In the genomic region with DNA sequence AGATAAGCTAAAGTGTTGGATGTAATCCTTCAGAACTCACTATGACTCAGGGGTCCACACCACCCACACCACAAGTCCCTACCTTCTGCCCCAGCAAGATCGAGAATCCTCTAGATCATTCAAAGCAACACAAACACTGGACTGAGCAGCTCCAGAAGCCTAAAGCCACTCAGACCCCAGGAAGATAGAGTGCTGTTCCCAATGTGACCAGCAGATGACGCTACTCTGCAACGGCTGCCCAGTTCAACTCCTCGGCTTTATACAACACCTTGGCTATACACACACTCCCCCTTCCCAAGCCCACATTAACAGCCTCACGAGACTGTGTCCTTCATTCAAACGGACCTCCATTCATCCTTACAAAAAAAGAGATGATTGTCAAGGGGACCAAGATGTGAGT, we compare ENCODE assay signal across 10 mouse cellular contexts. TPM values are rescaled to one million over a fixed set of nuclear protein-coding genes. Genes with fewer than 3 reads are reported as not detected.
DNase-seq lines count a peak whose midpoint lies in the region; ATAC-seq and TF ChIP-seq lines count a peak whose summit lies in the region.
"Had no signal": no experiment of that assay in that cellular context is flagged by ENCODE, and none has a peak within 500 bp of the region (broad histone marks: within the 10 kb centered on the region; RNA-seq: fewer than 3 reads in every experiment).

No protein-coding gene starts in this region.

- WGBS in thymus, adult 2 months = 40% methylated on average over 6 of the region's 6 CpGs
- 22% methylated on average over 6 of the region's 6 CpGs for WGBS in liver, embryonic 14.5 days (ENCODE audit: insufficient replicate concordance)
- 37% methylated on average over 6 of the region's 6 CpGs for WGBS in midbrain, embryonic 10.5 days

- ATAC-seq in liver, embryonic 14.5 days (ENCODE audit: insufficient read depth) = peak; percentile 32; the same call in 1 of the 2 replicates

- no peak for TF ChIP-seq POLR2A in thymus, adult 2 months (IDR thresholded peaks at IDR 0.05; ENCODE audit: control insufficient read depth, extremely low read depth, insufficient read depth, low read length, poor library complexity)
- no peak for TF ChIP-seq POLR2A in testis, adult 2 months (IDR thresholded peaks at IDR 0.05; ENCODE audit: control insufficient read depth, low read depth, low read length)

- H3K4me3 ChIP-seq in thymus, adult 2 months (ENCODE audit: control insufficient read depth, insufficient read depth, low read length) = no peak overlapping the region
- H3K4me3 ChIP-seq in liver, embryonic 14.5 days (ENCODE audit: insufficient read depth in 1 of 2, low read depth in 2 of 2, low read length in 2 of 2) = peak overlapping the region in 1 of 2 experiments; percentile 23; a peak in 1 of 4 replicates
- H3K4me3 ChIP-seq in testis, adult 2 months (ENCODE audit: control insufficient read depth, low read depth, low read length) = no peak overlapping the region
- H3K4me3 ChIP-seq in midbrain, embryonic 10.5 days = no peak overlapping the region
- H3K4me3 ChIP-seq: embryonic facial prominence, embryonic 13.5 days; limb, embryonic 13.5 days had no signal

- peak overlapping the region; percentile 59 for H3K4me2 ChIP-seq in liver, embryonic 14.5 days (ENCODE audit: low read depth)
- H3K4me2 ChIP-seq: embryonic facial prominence, embryonic 13.5 days; limb, embryonic 13.5 days had no signal

- no peak overlapping the region for H3K27ac ChIP-seq in thymus, adult 2 months (ENCODE audit: control insufficient read depth, insufficient read depth, low read length)
- peak overlapping the region; percentile 71; the same call in 1 of the 2 replicates for H3K27ac ChIP-seq in liver, embryonic 14.5 days
- H3K27ac ChIP-seq in testis, adult 2 months (ENCODE audit: control insufficient read depth, insufficient read depth, low read depth, low read length) = no peak overlapping the region
- H3K27ac ChIP-seq in midbrain, embryonic 10.5 days (replicated peaks) = no peak overlapping the region
- H3K27ac ChIP-seq: embryonic facial prominence, embryonic 13.5 days; limb, embryonic 13.5 days had no signal

- no peaks in the 10 kb centered on the region for H3K4me1 ChIP-seq in thymus, adult 2 months (replicated peaks; ENCODE audit: control insufficient read depth, insufficient read depth, low read length)
- H3K4me1 ChIP-seq in liver, embryonic 14.5 days (replicated peaks; ENCODE audit: control insufficient read depth in 2 of 2, insufficient read depth in 2 of 2, low read length in 1 of 2) = peaks cover 16 to 33% of the 10 kb centered on the region in 2 experiments
- H3K4me1 ChIP-seq in testis, adult 2 months (ENCODE audit: control insufficient read depth, insufficient read depth, low read length) = 0 out of 2 replicates have a peak, but pooled peaks cover under 1% of the 10 kb centered on the region
- no peaks in the 10 kb centered on the region for H3K4me1 ChIP-seq in midbrain, embryonic 10.5 days
- H3K4me1 ChIP-seq: embryonic facial prominence, embryonic 13.5 days; limb, embryonic 13.5 days had no signal

- peak overlapping the region; percentile 13 for H3K9ac ChIP-seq in liver, embryonic 14.5 days (replicated peaks)
- H3K9ac ChIP-seq: embryonic facial prominence, embryonic 13.5 days; limb, embryonic 13.5 days had no signal

- H3K36me3 ChIP-seq in thymus, adult 2 months (ENCODE audit: control insufficient read depth, insufficient read depth, low read length) = no peaks in the 10 kb centered on the region
- no peaks in the 10 kb centered on the region for H3K36me3 ChIP-seq in liver, embryonic 14.5 days (replicated peaks; ENCODE audit: control insufficient read depth, insufficient read depth, low read depth)
- H3K36me3 ChIP-seq in testis, adult 2 months (ENCODE audit: control insufficient read depth, insufficient read depth, low read length) = no peaks in the 10 kb centered on the region
- no peaks in the 10 kb centered on the region for H3K36me3 ChIP-seq in midbrain, embryonic 10.5 days
- H3K36me3 ChIP-seq: embryonic facial prominence, embryonic 13.5 days; limb, embryonic 13.5 days had no signal

- no peaks in the 10 kb centered on the region for H3K27me3 ChIP-seq in thymus, adult 2 months (ENCODE audit: control insufficient read depth, insufficient read depth, low read length)
- no peaks in the 10 kb centered on the region for H3K27me3 ChIP-seq in liver, embryonic 14.5 days (ENCODE audit: control insufficient read depth, insufficient read depth, low read length)
- no peaks in the 10 kb centered on the region for H3K27me3 ChIP-seq in testis, adult 2 months (ENCODE audit: control insufficient read depth, insufficient read depth, low read length)
- H3K27me3 ChIP-seq in midbrain, embryonic 10.5 days (ENCODE audit: low read depth, poor library complexity, severe bottlenecking) = no peaks in the 10 kb centered on the region
- H3K27me3 ChIP-seq: embryonic facial prominence, embryonic 13.5 days; limb, embryonic 13.5 days had no signal

- H3K9me3 ChIP-seq in liver, embryonic 14.5 days (ENCODE audit: control insufficient read depth, low read length) = no peaks in the 10 kb centered on the region
- no peaks in the 10 kb centered on the region for H3K9me3 ChIP-seq in midbrain, embryonic 10.5 days (replicated peaks)
- H3K9me3 ChIP-seq: embryonic facial prominence, embryonic 13.5 days; limb, embryonic 13.5 days had no signal

- DNase-seq in heart, adult 18-20 months = peak; percentile 33 to 71
- DNase-seq in heart, adult 9 months (ENCODE audit: low spot score in 2 of 2) = no peak
- DNase-seq in thymus, adult 2 months = peak; percentile 53
- no peak for DNase-seq in thymus, adult 18-20 months
- peak; percentile 76 to 86 for DNase-seq in cerebellum, postnatal 14 days
- peak; percentile 43 to 53 (median 50) for DNase-seq in liver, embryonic 14.5 days (ENCODE audit: low read depth in 3 of 3, low spot score in 3 of 3)
- DNase-seq in midbrain, embryonic 10.5 days (ENCODE audit: low spot score) = no peak

- TF ChIP-seq CTCF in thymus, adult 2 months (IDR thresholded peaks at IDR 0.05; ENCODE audit: borderline replicate concordance, control insufficient read depth, extremely low read depth, insufficient read depth, low read length, poor library complexity) = no peak
- TF ChIP-seq CTCF in liver, embryonic 14.5 days (IDR thresholded peaks at IDR 0.05; ENCODE audit: low read depth) = peak; percentile 95
- TF ChIP-seq CTCF in testis, adult 2 months (IDR thresholded peaks at IDR 0.05; ENCODE audit: control insufficient read depth, insufficient read depth, insufficient replicate concordance, low read depth, low read length) = peak; percentile 94; the same call in 1 of the 2 replicates

- no peak for TF ChIP-seq EP300 in liver, embryonic 14.5 days (IDR thresholded peaks at IDR 0.05; ENCODE audit: low read depth)

RNA-seq across cellular contexts. Expression of a gene that starts 8.2 kb away (rescaled TPM):
- 1 to 10 TPM in 1 of 2 experiments, under 1 TPM in 1; 0.30 to 8.2 TPM for total RNA-seq in heart, adult 18-20 months (2021)
- 9.0 and 16.6 TPM in 2 replicates for polyA plus RNA-seq in thymus, adult 2 months (2012; rRNA removed)
- polyA plus RNA-seq in liver, embryonic 14.5 days (2012; rRNA removed) = 2.5 and 3.0 TPM in 2 replicates
- 1.7 and 2.4 TPM in 2 replicates for polyA plus RNA-seq in liver, embryonic 14.5 days (2014; fragmentation: Nextera tagmentation; extraction: Ambion mirVana)
- 4.4 and 4.7 TPM in 2 replicates for polyA plus RNA-seq in testis, adult 2 months (2012; rRNA removed)
- 8.4 and 15.2 TPM in 2 replicates for polyA plus RNA-seq in midbrain, embryonic 10.5 days (2016; fragmentation: Nextera tagmentation; extraction: Ambion mirVana)

RNA-seq across cellular contexts. Expression of a gene that starts 20.1 kb away (rescaled TPM):
- total RNA-seq in heart, adult 18-20 months (2021) = 1 to 10 TPM; 1.3 to 2.1 TPM
- polyA plus RNA-seq in thymus, adult 2 months (2012; rRNA removed) = 1.2 and 1.5 TPM in 2 replicates
- 3.8 and 3.9 TPM in 2 replicates for polyA plus RNA-seq in liver, embryonic 14.5 days (2012; rRNA removed)
- 7.3 and 7.6 TPM in 2 replicates for polyA plus RNA-seq in liver, embryonic 14.5 days (2014; fragmentation: Nextera tagmentation; extraction: Ambion mirVana)
- 0.64 and 0.89 TPM in 2 replicates for polyA plus RNA-seq in testis, adult 2 months (2012; rRNA removed)
- polyA plus RNA-seq in midbrain, embryonic 10.5 days (2016; fragmentation: Nextera tagmentation; extraction: Ambion mirVana) = 0.14 and 0.28 TPM in 2 replicates

RNA-seq across cellular contexts. Expression of a gene that starts 39.4 kb away (rescaled TPM):
- 10 to 100 TPM; 12.0 to 17.7 TPM for total RNA-seq in heart, adult 18-20 months (2021)
- polyA plus RNA-seq in thymus, adult 2 months (2012; rRNA removed) = 9.9 and 11.3 TPM in 2 replicates
- 4.8 and 7.8 TPM in 2 replicates for polyA plus RNA-seq in liver, embryonic 14.5 days (2012; rRNA removed)
- 8.6 and 10.7 TPM in 2 replicates for polyA plus RNA-seq in liver, embryonic 14.5 days (2014; fragmentation: Nextera tagmentation; extraction: Ambion mirVana)
- polyA plus RNA-seq in testis, adult 2 months (2012; rRNA removed) = 4.3 and 5.5 TPM in 2 replicates
- polyA plus RNA-seq in midbrain, embryonic 10.5 days (2016; fragmentation: Nextera tagmentation; extraction: Ambion mirVana) = 0.06 and 0.12 TPM in 2 replicates

RNA-seq across cellular contexts. Expression of a gene that starts 57.9 kb away (rescaled TPM):
- total RNA-seq in heart, adult 18-20 months (2021) = 10 to 100 TPM; 24.0 to 26.5 TPM
- polyA plus RNA-seq in thymus, adult 2 months (2012; rRNA removed) = 47.6 and 49.2 TPM in 2 replicates
- polyA plus RNA-seq in liver, embryonic 14.5 days (2012; rRNA removed) = 9.1 and 12.5 TPM in 2 replicates
- 14.2 and 16.7 TPM in 2 replicates for polyA plus RNA-seq in liver, embryonic 14.5 days (2014; fragmentation: Nextera tagmentation; extraction: Ambion mirVana)
- 32.9 and 33.2 TPM in 2 replicates for polyA plus RNA-seq in testis, adult 2 months (2012; rRNA removed)
- 42.6 and 48.8 TPM in 2 replicates for polyA plus RNA-seq in midbrain, embryonic 10.5 days (2016; fragmentation: Nextera tagmentation; extraction: Ambion mirVana)

Comparison
In these comparisons a context has a peak if more than half of its experiments do, and no peak if none do; other contexts are left out.
1. DNase-seq: peak in heart, adult 18-20 months (2 of 2), thymus, adult 2 months (single experiment), cerebellum, postnatal 14 days (2 of 2) and liver, embryonic 14.5 days (3 of 3); none in heart, adult 9 months (0 of 2), thymus, adult 18-20 months (0 of 2) and midbrain, embryonic 10.5 days (single experiment).